Mouse (Mus musculus): Measurements from ENCODE around the gene Mtmr11. TPM values are rescaled to one million over a fixed set of nuclear protein-coding genes. Genes with fewer than 3 reads are reported as not detected.

Mtmr11 gene
- polyA plus RNA-seq, 1 experiment from 2014 or later = 7.8 TPM

Small RNAs within 50 kb of the gene (microRNA-seq; reads per million reads assigned to microRNA genes)
- gene Gm44492 = not detected

Other genes with a start within 250 kb of the Mtmr11 start
- gene Anp32e, start 232.8 kb upstream of the Mtmr11 start, polyA plus RNA-seq (2016; fragmentation: Nextera tagmentation; extraction: Ambion mirVana) = 366 and 378 TPM in 2 replicates
- 66.8 and 69.0 TPM in 2 replicates for gene Plekho1, start 166.0 kb upstream of the Mtmr11 start, polyA plus RNA-seq (2016; fragmentation: Nextera tagmentation; extraction: Ambion mirVana)
- gene Vps45, start 103.5 kb upstream of the Mtmr11 start, polyA plus RNA-seq (2016; fragmentation: Nextera tagmentation; extraction: Ambion mirVana) = 28.6 and 33.3 TPM in 2 replicates
- 16.5 and 18.9 TPM in 2 replicates for gene Otud7b, start 57.5 kb upstream of the Mtmr11 start, polyA plus RNA-seq (2016; fragmentation: Nextera tagmentation; extraction: Ambion mirVana)
- gene Sf3b4, start 10.3 kb downstream of the Mtmr11 start, polyA plus RNA-seq (2016; fragmentation: Nextera tagmentation; extraction: Ambion mirVana) = 262 and 271 TPM in 2 replicates
- 3.1 and 8.8 TPM in 2 replicates for gene Sv2a, start 19.1 kb downstream of the Mtmr11 start, polyA plus RNA-seq (2016; fragmentation: Nextera tagmentation; extraction: Ambion mirVana)
- 86.7 and 92.8 TPM in 2 replicates for gene Bola1, start 57.7 kb downstream of the Mtmr11 start, polyA plus RNA-seq (2016; fragmentation: Nextera tagmentation; extraction: Ambion mirVana)
- gene Hist2h2ab, start 57.9 kb downstream of the Mtmr11 start, polyA plus RNA-seq (2016; fragmentation: Nextera tagmentation; extraction: Ambion mirVana) = 0.98 TPM in 1 of 2 replicates, not detected in the other
- gene Hist2h2ac, start 58.9 kb downstream of the Mtmr11 start, polyA plus RNA-seq (2016; fragmentation: Nextera tagmentation; extraction: Ambion mirVana) = 7.3 and 17.2 TPM in 2 replicates
- 11.5 and 11.9 TPM in 2 replicates for gene Hist2h2be, start 59.1 kb downstream of the Mtmr11 start, polyA plus RNA-seq (2016; fragmentation: Nextera tagmentation; extraction: Ambion mirVana)
- 8.1 TPM in 2 replicates for gene Hist2h3c2, start 77.1 kb downstream of the Mtmr11 start, polyA plus RNA-seq (2016; fragmentation: Nextera tagmentation; extraction: Ambion mirVana)
- gene Hist2h2aa2, start 78.3 kb downstream of the Mtmr11 start, polyA plus RNA-seq (2016; fragmentation: Nextera tagmentation; extraction: Ambion mirVana) = 24.3 and 34.9 TPM in 2 replicates
- gene Hist2h2aa1, start 83.5 kb downstream of the Mtmr11 start, polyA plus RNA-seq (2016; fragmentation: Nextera tagmentation; extraction: Ambion mirVana) = 13.7 TPM in 2 replicates
- gene Hist2h3c1, start 84.7 kb downstream of the Mtmr11 start, polyA plus RNA-seq (2016; fragmentation: Nextera tagmentation; extraction: Ambion mirVana) = 0.70 and 0.86 TPM in 2 replicates
- gene Hist2h4, start 101.3 kb downstream of the Mtmr11 start, polyA plus RNA-seq (2016; fragmentation: Nextera tagmentation; extraction: Ambion mirVana) = 12.2 and 12.6 TPM in 2 replicates
- 49.5 and 57.2 TPM in 2 replicates for gene Hist2h3b, start 106.7 kb downstream of the Mtmr11 start, polyA plus RNA-seq (2016; fragmentation: Nextera tagmentation; extraction: Ambion mirVana)
- 9.5 and 10.3 TPM in 2 replicates for gene Hist2h2bb, start 107.7 kb downstream of the Mtmr11 start, polyA plus RNA-seq (2016; fragmentation: Nextera tagmentation; extraction: Ambion mirVana)
- gene Fcgr1, start 132.0 kb downstream of the Mtmr11 start, polyA plus RNA-seq (2016; fragmentation: Nextera tagmentation; extraction: Ambion mirVana) = 1.8 and 2.1 TPM in 2 replicates